Mouse (Mus musculus): ENCODE measurements around the gene Smcr8. TPM values are rescaled to one million over a fixed set of nuclear protein-coding genes. Genes with fewer than 3 reads are reported as not detected.

Gene Smcr8
- 29.6 and 31.2 TPM in 2 replicates for total RNA-seq (2017)

GRCm38 (mm10) chr11:60776829-60777740 lies at the start of gene Smcr8, which contains the start of gene Top3a:
Gene Smcr8, plus strand, starts transcription at chr11:60777524.
Gene Top3a, minus strand, starts transcription at chr11:60777365.
- ATAC-seq (ENCODE audit: extremely low read depth, insufficient number of reproducible peaks, low FRiP score, poor library complexity, severe bottlenecking): peak; percentile 90

GRCm38 (mm10) chr11:60728260-60728761 lies 49.0 kb upstream of the Smcr8 start, which contains the start of gene Mief2:
Gene Mief2, plus strand, starts transcription at chr11:60728398.
- ATAC-seq (ENCODE audit: extremely low read depth, insufficient number of reproducible peaks, low FRiP score, poor library complexity, severe bottlenecking): peak; percentile 84

DNA sequence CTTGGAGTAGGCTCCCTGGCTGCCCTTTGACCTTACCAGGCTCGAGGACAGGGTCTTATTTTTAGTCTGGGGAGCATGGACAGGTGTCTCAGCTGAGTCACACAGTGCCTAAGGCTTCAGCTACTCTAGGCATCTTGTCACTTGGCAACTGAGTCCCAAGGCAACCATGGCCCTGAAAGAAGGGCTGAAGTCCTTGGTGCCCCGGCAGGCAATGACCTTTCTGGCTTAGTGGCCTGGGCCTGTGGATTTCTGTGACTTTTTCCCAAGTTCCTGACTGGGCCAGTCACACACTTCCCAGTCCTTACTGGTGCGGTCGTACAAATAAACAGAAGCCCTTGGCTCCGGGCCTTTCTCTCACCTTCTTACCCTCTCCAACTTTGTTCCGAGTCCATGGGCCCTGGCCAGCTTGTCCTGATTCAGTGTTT lies 48.1 kb upstream of the Smcr8 start:
- ATAC-seq (ENCODE audit: extremely low read depth, insufficient number of reproducible peaks, low FRiP score, poor library complexity, severe bottlenecking): no peak

- ATAC-seq (ENCODE audit: extremely low read depth, insufficient number of reproducible peaks, low FRiP score, poor library complexity, severe bottlenecking): peak; percentile 11; the same call in 1 of the 2 replicates
Observed at GRCm38 (mm10) chr11:60730169-60730568, 47.2 kb upstream of the Smcr8 start.

DNA sequence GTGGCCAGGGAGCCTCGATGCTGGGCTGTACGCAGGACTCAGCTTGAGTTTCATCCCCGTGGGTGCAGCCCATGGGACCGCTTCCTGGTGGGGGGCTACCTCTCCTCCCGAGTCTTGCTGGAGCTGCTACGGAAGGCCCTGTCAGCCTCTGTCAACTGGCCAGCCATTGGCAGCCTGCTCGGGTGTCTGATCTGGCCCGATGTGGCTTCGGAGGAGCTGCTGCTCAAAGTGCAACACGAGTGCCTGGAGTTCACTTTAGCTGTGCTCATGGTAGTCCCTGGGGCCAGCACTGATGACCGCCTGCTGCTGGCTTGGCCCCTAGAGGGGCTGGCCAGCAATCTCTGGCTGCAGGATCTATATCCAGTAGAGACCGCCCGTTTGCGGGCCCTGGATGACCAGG lies 46.1 kb upstream of the Smcr8 start:
- ATAC-seq (ENCODE audit: extremely low read depth, insufficient number of reproducible peaks, low FRiP score, poor library complexity, severe bottlenecking): no peak

GRCm38 (mm10) chr11:60734206-60734605 lies 43.1 kb upstream of the Smcr8 start:
- ATAC-seq (ENCODE audit: extremely low read depth, insufficient number of reproducible peaks, low FRiP score, poor library complexity, severe bottlenecking): no peak

GRCm38 (mm10) chr11:60735191-60735590 lies 42.1 kb upstream of the Smcr8 start:
- ATAC-seq (ENCODE audit: extremely low read depth, insufficient number of reproducible peaks, low FRiP score, poor library complexity, severe bottlenecking): no peak

GRCm38 (mm10) chr11:60736491-60736890 lies 40.8 kb upstream of the Smcr8 start:
- no peak for ATAC-seq (ENCODE audit: extremely low read depth, insufficient number of reproducible peaks, low FRiP score, poor library complexity, severe bottlenecking)

DNA sequence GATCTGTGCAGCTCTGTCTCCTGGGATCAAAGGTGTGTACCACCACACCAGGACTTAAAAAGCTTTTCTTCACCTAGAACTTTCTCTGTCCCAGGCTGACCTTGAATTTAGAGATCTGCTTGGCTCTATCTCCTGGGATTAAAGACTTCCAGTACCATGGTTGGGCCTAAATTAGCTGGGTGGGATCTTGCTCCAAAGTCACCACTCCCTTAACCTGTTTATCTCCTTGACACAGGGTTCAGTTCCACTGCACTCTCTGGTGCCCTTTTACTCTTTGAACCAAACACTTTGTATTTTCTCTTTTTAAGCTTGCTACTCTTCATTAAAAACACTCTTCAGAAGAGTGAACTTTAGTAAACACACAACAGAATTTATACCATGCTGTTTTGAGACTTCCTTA lies 39.9 kb upstream of the Smcr8 start:
- ATAC-seq (ENCODE audit: extremely low read depth, insufficient number of reproducible peaks, low FRiP score, poor library complexity, severe bottlenecking): no peak

DNA sequence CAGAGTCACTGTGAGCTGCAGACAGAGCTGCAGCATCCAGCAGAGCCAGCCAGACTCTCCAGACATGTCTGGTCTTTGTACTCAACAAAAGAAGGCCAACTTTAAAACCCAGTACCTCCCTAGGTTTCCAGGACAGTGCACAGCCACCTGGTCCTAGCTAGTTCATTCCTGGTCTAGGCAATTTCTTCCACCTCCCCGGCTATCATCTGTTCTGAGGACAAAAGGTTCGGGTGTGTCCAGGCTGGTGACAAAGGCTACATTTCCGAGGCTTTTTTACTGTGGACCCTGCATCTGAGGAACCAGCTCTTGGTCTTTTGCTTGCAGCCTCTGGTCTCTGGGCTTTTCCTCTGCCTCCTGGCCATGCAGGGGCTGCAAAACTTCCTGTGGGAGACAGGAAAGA lies 37.0 kb upstream of the Smcr8 start:
- ATAC-seq (ENCODE audit: extremely low read depth, insufficient number of reproducible peaks, low FRiP score, poor library complexity, severe bottlenecking): no peak

DNA sequence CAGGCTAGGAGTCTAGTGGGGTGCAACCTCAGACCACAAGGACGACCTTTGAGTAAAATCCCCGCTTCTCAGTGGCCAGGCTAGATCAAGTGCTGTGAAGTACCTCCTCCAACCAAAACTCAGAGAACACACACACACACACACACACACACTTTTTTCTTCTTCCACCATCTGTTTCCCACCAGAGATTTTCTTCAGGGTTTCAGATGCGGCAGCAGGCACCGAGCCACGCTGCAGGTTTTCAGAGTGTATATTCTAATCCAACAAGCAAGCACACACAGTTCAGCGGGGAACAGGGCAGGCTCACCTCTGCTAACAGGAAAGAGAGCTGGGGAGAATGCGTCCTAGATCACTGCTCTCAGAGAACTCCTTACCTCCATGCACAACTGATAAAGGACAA lies 21.8 kb upstream of the Smcr8 start:
- no peak for ATAC-seq (ENCODE audit: extremely low read depth, insufficient number of reproducible peaks, low FRiP score, poor library complexity, severe bottlenecking)

- no peak for ATAC-seq (ENCODE audit: extremely low read depth, insufficient number of reproducible peaks, low FRiP score, poor library complexity, severe bottlenecking)
Observed at GRCm38 (mm10) chr11:60761681-60762080, 15.6 kb upstream of the Smcr8 start.

- no peak for ATAC-seq (ENCODE audit: extremely low read depth, insufficient number of reproducible peaks, low FRiP score, poor library complexity, severe bottlenecking)
Observed at GRCm38 (mm10) chr11:60766969-60767368, 10.4 kb upstream of the Smcr8 start.

- ATAC-seq (ENCODE audit: extremely low read depth, insufficient number of reproducible peaks, low FRiP score, poor library complexity, severe bottlenecking): peak; percentile 79
Observed at GRCm38 (mm10) chr11:60769322-60769721, 8.0 kb upstream of the Smcr8 start.

GRCm38 (mm10) chr11:60770776-60771175 lies 6.5 kb upstream of the Smcr8 start:
- ATAC-seq (ENCODE audit: extremely low read depth, insufficient number of reproducible peaks, low FRiP score, poor library complexity, severe bottlenecking): no peak

DNA sequence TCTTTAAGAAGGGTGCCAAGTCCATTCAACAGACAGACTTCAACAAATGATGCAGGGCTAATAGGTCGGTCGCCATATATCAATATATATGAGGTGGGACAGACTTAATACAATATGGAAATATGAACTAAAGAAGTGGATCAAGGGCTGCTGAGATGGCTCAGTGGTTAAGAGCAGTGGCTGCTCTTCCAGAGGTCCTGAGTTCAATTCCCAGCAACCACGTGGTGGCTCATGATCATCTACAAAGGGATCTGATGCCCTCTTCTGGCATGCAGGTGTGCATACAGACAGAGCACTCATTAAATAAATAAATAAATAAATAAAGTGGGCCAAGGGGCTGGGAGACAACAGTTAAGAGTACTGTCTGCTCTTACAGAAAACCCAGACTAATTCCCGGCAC lies 5.2 kb upstream of the Smcr8 start:
- no peak for ATAC-seq (ENCODE audit: extremely low read depth, insufficient number of reproducible peaks, low FRiP score, poor library complexity, severe bottlenecking)

GRCm38 (mm10) chr11:60774158-60774689 lies 3.1 kb upstream of the Smcr8 start:
- no peak for ATAC-seq (ENCODE audit: extremely low read depth, insufficient number of reproducible peaks, low FRiP score, poor library complexity, severe bottlenecking)

DNA sequence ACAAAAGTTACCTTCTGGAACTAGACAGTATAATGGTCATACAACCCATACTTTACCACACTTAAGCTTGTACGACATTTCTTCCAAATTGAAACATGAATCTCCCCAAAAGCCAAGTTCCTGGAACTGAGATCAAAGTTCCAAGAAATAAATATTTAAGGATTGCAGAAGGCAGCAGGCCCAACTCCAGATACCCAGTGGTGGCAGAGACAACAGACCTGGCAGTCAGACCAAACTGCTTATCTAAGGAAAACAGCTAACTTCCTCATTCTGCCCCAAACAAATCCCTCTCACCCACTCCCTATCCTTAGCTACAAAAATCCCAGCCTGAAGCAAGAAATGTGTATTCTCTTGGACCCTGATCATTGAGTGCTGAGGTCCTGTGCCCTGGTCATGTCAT lies 2.5 kb upstream of the Smcr8 start:
- ATAC-seq (ENCODE audit: extremely low read depth, insufficient number of reproducible peaks, low FRiP score, poor library complexity, severe bottlenecking): no peak

DNA sequence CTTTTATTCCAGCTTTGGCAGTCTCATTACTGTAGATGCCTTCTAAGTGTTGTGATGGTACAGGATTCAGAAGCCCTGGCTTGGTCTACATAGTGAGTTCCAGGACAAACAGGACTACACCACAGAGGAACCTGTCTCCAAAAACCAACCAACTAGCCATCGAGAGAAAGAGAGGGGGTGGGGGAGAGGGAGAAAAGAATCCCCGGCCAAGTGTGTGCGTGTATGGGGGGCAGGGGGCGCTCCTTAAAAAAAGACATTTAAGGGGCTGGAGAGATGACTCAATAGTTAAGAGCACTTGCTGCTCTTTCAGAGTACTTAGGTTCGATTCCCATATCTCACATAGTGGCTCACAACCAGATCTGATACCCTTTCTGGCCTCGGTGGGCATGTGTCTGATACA lies 1.7 kb upstream of the Smcr8 start:
- no peak for ATAC-seq (ENCODE audit: extremely low read depth, insufficient number of reproducible peaks, low FRiP score, poor library complexity, severe bottlenecking)
